Mouse (Mus musculus) MEL-GATA-1-ER (cell line): ENCODE measurements around the gene Erbb2.
"Not testable (repeated sequence)": the region's sequence is repeated elsewhere in the genome, so short reads cannot be mapped to it uniquely, and the experiment has no call there.

ENCODE experiments used
- DNase-seq: peaks from one replicate; pipeline ENCODE4 v3.0.0-alpha.2; 2012; ENCODE audit warnings: low read depth; ENCODE audit errors: extremely low read depth

Gene Erbb2

GRCm38 (mm10) chr11:98412273-98412796 is at the start of gene Erbb2:
Gene Erbb2, plus strand, starts transcription at chr11:98412470.
- DNase-seq, result no peak

- DNase-seq, result no peak
Observed at GRCm38 (mm10) chr11:98363817-98364216, 48.5 kb upstream of the Erbb2 start.

- DNase-seq, result no peak
Observed at GRCm38 (mm10) chr11:98364410-98364809, 47.9 kb upstream of the Erbb2 start.

GRCm38 (mm10) chr11:98366290-98366689 is 46.0 kb upstream of the Erbb2 start:
- no peak for DNase-seq

- DNase-seq, result no peak
Observed at GRCm38 (mm10) chr11:98367171-98367862, 45.0 kb upstream of the Erbb2 start.

- DNase-seq, result no peak
Observed at GRCm38 (mm10) chr11:98367863-98368186, 44.4 kb upstream of the Erbb2 start.

- no peak for DNase-seq
Observed at GRCm38 (mm10) chr11:98369337-98369736, 42.9 kb upstream of the Erbb2 start.

- DNase-seq, result no peak
Observed at GRCm38 (mm10) chr11:98370588-98370987, 41.7 kb upstream of the Erbb2 start.

- DNase-seq, result no peak
Observed at GRCm38 (mm10) chr11:98371556-98372240, 40.6 kb upstream of the Erbb2 start.

- DNase-seq, result no peak
Observed at GRCm38 (mm10) chr11:98372406-98372805, 39.9 kb upstream of the Erbb2 start.

GRCm38 (mm10) chr11:98373244-98373643 is 39.0 kb upstream of the Erbb2 start:
- DNase-seq, result no peak

- no peak for DNase-seq
Observed at GRCm38 (mm10) chr11:98374266-98374665, 38.0 kb upstream of the Erbb2 start.

GRCm38 (mm10) chr11:98376756-98377155 is 35.5 kb upstream of the Erbb2 start:
- DNase-seq, result no peak

GRCm38 (mm10) chr11:98377787-98378186 is 34.5 kb upstream of the Erbb2 start:
- DNase-seq, result no peak

- DNase-seq, result no peak
Observed at GRCm38 (mm10) chr11:98379379-98379778, 32.9 kb upstream of the Erbb2 start.

GRCm38 (mm10) chr11:98380106-98380505 is 32.2 kb upstream of the Erbb2 start:
- DNase-seq, result no peak

GRCm38 (mm10) chr11:98381651-98382050 is 30.6 kb upstream of the Erbb2 start:
- no peak for DNase-seq

- not testable (repeated sequence) for DNase-seq
Observed at GRCm38 (mm10) chr11:98382405-98382804, 29.9 kb upstream of the Erbb2 start.

GRCm38 (mm10) chr11:98383261-98384030 is 28.8 kb upstream of the Erbb2 start, which contains the start of gene Tcap:
Gene Tcap, plus strand, starts transcription at chr11:98383811.
- no peak for DNase-seq

GRCm38 (mm10) chr11:98384216-98384615 is 28.1 kb upstream of the Erbb2 start:
- DNase-seq, result no peak

GRCm38 (mm10) chr11:98384721-98385637 is 27.3 kb upstream of the Erbb2 start:
- no peak for DNase-seq
